Mouse (Mus musculus) 3134 (cell line): Measurements from ENCODE around the gene Cdc42bpg.
A peak's percentile ranks its signal among the peaks of the same experiment; 100 is the strongest.
"Not testable (repeated sequence)": the region's sequence is repeated elsewhere in the genome, so short reads cannot be mapped to it uniquely, and the experiment has no call there.

ENCODE experiments used
- DNase-seq: peaks from one replicate; pipeline ENCODE4 v3.0.0-alpha.2; 2011; ENCODE audit warnings: low spot score; ENCODE audit not compliant: insufficient read length; ENCODE audit errors: extremely low read depth

Cdc42bpg gene

GRCm38 (mm10) chr19:6276426-6277421 lies 29.5 kb upstream of the Cdc42bpg start, which contains the start of gene Ehd1:
Gene Ehd1, plus strand, starts transcription at chr19:6276725.
- peak; percentile 98 for DNase-seq

DNA sequence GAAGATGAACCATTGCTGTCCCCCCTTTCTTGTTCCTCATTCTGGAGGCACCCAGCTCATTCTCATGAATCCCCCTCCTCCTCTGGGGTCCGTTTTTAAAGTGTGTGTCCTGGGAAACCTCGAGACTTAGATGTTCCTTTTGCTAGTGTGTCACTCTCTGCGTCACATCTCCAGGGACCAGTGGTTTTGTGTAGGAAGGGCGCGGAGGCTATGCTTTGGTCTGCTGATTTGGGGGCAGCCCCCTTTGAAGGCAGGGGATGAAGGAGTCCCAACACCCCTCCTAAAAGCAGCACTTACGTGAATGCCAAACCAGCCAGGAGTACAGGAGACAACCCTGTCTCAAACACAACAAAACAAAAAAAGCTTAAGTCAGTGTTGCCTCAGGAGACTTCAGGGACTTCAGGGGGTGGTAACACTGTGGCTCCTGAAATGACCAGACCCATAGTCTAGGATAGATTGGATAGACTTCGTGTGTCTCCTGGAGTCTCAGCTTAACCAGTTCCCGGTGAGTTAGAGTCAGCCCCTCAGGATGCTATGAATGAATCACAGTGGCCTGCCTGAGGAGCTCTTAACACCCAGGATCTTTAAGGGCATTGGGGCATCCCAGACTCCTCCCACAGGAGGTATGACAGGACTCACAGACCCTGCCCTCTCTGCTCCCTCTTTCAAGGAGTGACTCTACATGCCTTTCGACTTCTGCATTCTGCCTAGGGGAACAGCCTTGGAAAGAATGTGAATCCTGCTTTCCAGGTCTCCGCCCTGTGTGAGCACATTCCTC lies 28.4 kb upstream of the Cdc42bpg start:
- peak; percentile 84 for DNase-seq

- DNase-seq, result no peak
Measured at GRCm38 (mm10) chr19:6278439-6279073, 27.7 kb upstream of the Cdc42bpg start.

GRCm38 (mm10) chr19:6279481-6280144 lies 26.6 kb upstream of the Cdc42bpg start:
- no peak for DNase-seq

DNA sequence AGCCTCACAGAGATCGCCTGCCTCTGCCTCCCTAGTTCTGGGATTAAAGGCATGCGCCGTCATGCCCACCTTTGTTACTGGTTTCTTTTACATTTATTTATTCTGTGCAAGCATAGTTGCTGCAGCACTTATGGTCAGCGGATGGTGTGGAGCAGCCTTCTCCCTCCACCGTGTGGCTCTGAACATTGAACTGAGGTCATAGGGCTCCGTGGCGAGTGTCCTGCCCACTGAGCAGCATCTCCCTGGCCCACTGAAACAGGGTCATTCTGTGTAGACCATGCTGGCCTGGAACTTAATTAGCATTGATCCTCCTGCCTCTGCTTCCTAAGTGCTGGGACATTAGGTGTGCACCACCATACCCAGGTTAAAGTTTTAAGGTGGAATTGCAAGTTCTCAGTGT lies 25.7 kb upstream of the Cdc42bpg start:
- no peak for DNase-seq

- DNase-seq, result no peak
Measured at GRCm38 (mm10) chr19:6281122-6282020, 24.9 kb upstream of the Cdc42bpg start.

GRCm38 (mm10) chr19:6283001-6283400 lies 23.3 kb upstream of the Cdc42bpg start:
- no peak for DNase-seq

GRCm38 (mm10) chr19:6284502-6284901 lies 21.8 kb upstream of the Cdc42bpg start:
- DNase-seq, result no peak

- DNase-seq, result no peak
Measured at GRCm38 (mm10) chr19:6285226-6285625, 21.0 kb upstream of the Cdc42bpg start.

DNA sequence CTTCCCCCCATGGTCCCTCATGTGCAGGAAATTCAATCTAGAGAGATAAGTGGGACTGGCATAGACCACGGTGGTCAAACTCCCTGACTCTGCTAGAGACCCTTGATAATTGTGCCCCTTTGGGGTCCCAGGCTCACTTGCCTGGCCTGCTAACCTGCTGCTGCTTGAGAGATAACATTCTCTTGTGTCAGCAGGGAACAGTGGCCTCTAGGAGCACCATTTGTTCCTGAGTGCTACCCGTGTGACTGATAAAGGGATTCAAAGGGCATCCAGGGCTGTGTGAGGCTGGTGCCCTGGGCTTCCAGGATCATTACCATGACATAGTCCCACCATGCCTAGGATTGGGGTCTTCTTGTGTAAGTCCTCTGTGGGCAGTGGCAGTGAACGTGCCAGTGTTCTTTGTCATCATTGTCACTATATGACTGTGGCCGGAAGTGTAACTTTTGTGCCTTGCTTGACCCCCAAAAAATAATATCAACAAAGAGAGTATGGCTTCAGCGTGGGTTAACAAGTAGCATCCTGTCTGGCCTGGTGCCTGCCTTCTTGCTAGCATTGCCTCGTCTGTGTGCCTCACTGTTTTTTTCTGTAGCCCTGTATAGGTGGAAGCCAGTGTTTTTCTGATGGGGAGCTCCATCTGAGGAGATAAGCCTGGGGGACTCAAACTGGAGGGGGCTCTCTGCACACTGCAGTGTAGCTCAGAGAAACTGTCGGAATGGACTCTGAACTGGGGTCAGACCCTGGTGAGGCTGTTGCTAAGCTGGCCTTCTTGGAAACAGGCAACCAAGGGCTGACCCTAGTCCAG lies 20.4 kb upstream of the Cdc42bpg start:
- no peak for DNase-seq

DNA sequence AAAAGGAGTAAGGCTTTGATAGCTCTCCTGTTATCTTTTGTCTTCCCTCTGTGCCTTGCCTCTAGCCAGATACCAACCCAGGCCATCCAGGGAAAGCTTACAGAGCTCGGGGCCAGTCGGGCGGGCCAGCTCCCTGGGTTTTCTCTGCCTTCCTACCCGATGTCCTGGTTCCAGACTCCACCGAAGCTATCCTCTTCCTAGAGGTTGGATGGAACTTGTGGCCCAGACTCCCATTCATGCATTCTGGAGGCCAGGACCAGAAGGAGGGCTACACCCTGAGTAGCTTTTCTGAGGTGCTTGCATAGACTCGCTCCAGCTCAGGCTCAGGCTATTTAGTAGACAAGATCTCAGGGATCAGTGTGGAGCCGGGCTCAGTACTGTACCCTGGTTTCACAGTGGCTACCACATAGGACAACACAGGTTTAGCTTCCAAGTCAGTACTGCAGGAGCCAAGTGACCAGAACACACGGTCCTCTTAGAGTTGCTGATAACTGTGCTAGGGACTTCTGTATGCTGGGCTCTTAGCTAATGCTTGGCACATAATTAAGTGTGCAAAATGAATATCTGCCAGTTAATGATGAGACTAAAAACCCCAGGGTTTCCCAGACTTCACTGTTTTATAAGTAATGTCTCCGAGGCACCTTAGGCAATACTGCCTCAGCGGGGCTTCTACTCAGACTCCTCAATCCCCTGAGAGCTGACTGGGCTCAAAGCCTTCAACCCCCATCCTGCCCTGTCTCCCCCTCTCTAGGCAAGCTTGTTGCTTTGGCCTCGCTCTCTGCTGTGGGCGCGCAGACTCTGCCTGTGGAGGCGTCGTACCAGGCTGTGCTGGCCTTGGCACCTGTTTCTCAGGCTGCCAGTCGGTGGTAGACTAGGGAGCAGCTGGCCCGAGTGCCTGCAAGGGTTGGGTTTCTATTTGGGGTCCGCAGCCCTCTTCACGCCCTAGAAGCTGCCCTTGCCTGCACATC lies 19.5 kb upstream of the Cdc42bpg start:
- no peak for DNase-seq

DNA sequence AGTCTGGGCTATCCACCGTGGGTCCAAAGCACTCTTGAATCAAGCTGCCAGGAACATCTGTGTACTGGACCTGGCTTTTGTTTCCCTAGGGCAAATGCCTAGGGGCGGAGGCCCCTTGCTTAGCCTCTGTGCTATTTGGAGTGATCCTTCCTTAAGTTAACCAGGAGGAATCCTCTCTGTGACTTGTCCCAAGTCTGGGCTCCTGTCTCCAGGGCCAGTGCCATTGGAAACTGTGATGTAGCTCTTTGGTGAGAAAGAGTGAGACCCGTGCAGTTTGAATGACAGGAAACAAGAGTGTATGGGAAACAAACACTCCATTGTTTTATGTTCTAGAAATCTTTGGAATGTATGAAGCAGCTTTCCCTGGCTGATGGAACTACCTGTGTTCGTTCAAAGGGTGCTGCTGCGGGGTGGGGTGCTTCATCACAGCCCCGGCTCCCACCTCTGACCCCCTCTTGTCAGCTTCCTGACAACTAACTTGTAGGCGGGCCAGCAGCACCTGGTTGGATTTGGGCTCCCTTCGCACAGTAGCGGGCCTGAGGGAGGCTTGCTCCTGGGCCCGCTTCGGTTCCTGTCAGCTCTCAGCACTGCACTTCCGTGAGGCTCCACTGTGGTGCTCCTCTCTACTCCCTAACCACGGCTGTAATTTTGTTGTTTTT lies 17.9 kb upstream of the Cdc42bpg start:
- DNase-seq, result no peak

DNA sequence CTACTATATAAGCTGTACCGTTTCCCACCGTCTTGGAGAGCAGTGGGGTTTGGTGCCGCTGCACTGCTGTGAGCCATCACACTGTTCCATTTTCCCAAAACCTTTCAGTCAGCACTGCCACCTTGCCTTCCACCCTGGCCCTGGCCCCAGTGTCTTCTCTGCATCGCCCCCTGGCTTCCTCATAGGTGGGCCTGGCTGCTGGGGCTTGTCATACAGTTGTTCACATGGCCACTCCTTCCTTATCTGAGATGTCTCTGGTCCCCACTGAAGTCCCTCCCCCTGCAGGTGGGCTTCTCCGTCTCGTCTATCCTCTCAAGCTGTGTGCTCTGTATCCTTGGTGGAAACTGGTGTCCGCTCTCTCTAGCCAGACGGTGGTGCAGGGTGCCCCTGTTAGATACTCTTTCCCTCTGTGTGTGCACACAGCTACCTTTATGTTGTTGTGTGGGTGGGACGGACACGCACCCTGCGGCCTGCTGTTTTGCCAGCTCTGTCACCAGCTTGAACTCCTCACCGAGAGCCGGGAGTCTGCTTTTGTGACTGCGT lies 16.5 kb upstream of the Cdc42bpg start:
- DNase-seq, result no peak

GRCm38 (mm10) chr19:6290720-6291116 lies 15.5 kb upstream of the Cdc42bpg start:
- not testable (repeated sequence) for DNase-seq

- no peak for DNase-seq
Measured at GRCm38 (mm10) chr19:6291117-6291781, 15.0 kb upstream of the Cdc42bpg start.

GRCm38 (mm10) chr19:6292262-6292661 lies 14.0 kb upstream of the Cdc42bpg start:
- no peak for DNase-seq
